Mouse (Mus musculus) heart, embryonic 12.5 days (tissue): Measurements from ENCODE around the gene Eng. TPM values are rescaled to one million over a fixed set of nuclear protein-coding genes. Genes with fewer than 3 reads are reported as not detected.

Experiments used
- ATAC-seq: fragments of 200-750 bp; cut with Nextera tagmentation; 2 replicates; pipeline ENCODE4 v1.8.0; 2017; ENCODE audit warnings: moderate TSS enrichment, moderate library complexity; ENCODE audit not compliant: insufficient number of reproducible peaks, low FRiP score
- H3K27ac ChIP-seq: fragments of 300-500 bp; sonication (generic); 2 replicates; pipeline ENCODE4 v1.5.1; 2016; ENCODE audit warnings: mild to moderate bottlenecking, moderate library complexity; ENCODE audit not compliant: poor library complexity, severe bottlenecking
- H3K27me3 ChIP-seq: fragments of 300-500 bp; sonication (generic); replicated peaks from 2 replicates; pipeline ENCODE4 v1.6.1; 2016; ENCODE audit warnings: mild to moderate bottlenecking, moderate library complexity
- H3K36me3 ChIP-seq: fragments of 300-500 bp; sonication (generic); 2 replicates; pipeline ENCODE4 v1.6.1; 2016; ENCODE audit warnings: mild to moderate bottlenecking, moderate library complexity
- H3K4me1 ChIP-seq: fragments of 300-500 bp; sonication (generic); replicated peaks from 2 replicates; pipeline ENCODE4 v1.6.1; 2016; ENCODE audit warnings: mild to moderate bottlenecking
- H3K4me2 ChIP-seq: fragments of 300-500 bp; sonication (generic); 2 replicates; pipeline ENCODE4 v1.6.1; 2016; ENCODE audit warnings: mild to moderate bottlenecking, moderate library complexity
- H3K4me3 ChIP-seq: fragments of 300-500 bp; sonication (generic); 2 replicates; pipeline ENCODE4 v1.5.1; 2016; ENCODE audit warnings: mild to moderate bottlenecking
- H3K9ac ChIP-seq: fragments of 300-500 bp; sonication (generic); 2 replicates; pipeline ENCODE4 v1.6.1; 2016; ENCODE audit warnings: mild to moderate bottlenecking, moderate library complexity
- H3K9me3 ChIP-seq: fragments of 300-500 bp; sonication (generic); replicated peaks from 2 replicates; pipeline ENCODE4 v1.6.1; 2016; ENCODE audit warnings: mild to moderate bottlenecking, moderate library complexity
- WGBS: fragments of 180-500 bp; shearing (Covaris S2); methylation state at CpG from one replicate; pipeline ENCODE4 v1.1.7; 2016; 5-methylcytosine and 5-hydroxymethylcytosine counted together
- polyA plus RNA-seq: library from polyadenylated mRNA; unstranded; fragments of >200 nt; fragmentation: Nextera tagmentation; extraction: Ambion mirVana; gene quantifications from 2 replicates; pipeline ENCODE4 v1.2.1, GENCODE M21; 2016

Eng gene
- polyA plus RNA-seq, 1 experiment from 2014 or later = 159 TPM

GRCm38 (mm10) chr2:32607262-32607947, 39.0 kb upstream of the Eng start:
- H3K4me3 ChIP-seq = peak overlapping the region; percentile 80
- ATAC-seq = peak; percentile 49
- H3K4me1 ChIP-seq = peaks cover 47% of the 10 kb centered on the region
- peak overlapping the region; percentile 91 for H3K9ac ChIP-seq
- H3K4me2 ChIP-seq = peak overlapping the region; percentile 87
- peak overlapping the region; percentile 90 for H3K27ac ChIP-seq
- H3K9me3 ChIP-seq = no peaks in the 10 kb centered on the region
- H3K36me3 ChIP-seq = peaks cover 5% of the 10 kb centered on the region
- H3K27me3 ChIP-seq = no peaks in the 10 kb centered on the region
- 4% methylated on average over 34 of the region's 34 CpGs for WGBS

GRCm38 (mm10) chr2:32608141-32608777, 38.1 kb upstream of the Eng start:
- Histone ChIP-seq H3K4me2 (peak overlapping the region; percentile 87), H3K4me1 (peaks cover 44% of the 10 kb centered on the region), H3K9me3 (no peaks in the 10 kb centered on the region), H3K36me3 (peaks cover 13% of the 10 kb centered on the region), H3K9ac (peak overlapping the region; percentile 66), H3K27ac (peak overlapping the region; percentile 90), H3K4me3 (peak overlapping the region; percentile 80), H3K27me3 (no peaks in the 10 kb centered on the region)
- WGBS = 4% methylated on average over 25 of the region's 25 CpGs
- ATAC-seq = peak; percentile 71

DNA sequence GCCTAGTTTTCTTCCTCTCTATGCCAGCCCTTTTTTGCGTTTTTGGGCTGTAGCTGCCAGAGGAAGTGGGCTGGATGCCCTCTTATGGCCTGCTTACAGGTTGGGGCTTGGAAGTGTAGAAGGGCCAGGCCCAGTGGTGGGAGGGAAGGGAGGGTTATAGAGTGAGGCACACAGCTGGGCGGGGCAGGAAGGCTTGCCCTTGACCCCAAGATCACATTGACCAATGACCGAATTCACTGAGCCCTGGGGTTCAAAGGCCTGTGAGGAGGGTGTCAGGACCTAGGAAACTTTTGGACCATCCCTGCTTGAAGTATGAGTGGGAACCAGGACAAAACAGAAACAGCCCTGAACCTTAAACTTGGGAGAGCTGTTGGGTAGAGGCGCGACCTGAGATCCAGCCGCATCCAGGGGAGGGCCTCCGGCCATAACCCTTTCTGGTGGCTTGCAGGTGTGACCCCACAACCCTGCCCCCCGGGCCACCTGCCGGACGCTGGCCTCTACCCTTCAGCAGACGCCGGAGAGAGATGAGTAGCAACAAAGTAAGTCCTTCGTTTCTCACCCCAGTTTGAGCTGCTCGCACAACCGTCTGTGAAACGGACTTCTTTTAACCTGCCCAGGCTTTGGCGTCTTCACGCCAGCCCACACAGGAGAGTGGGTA, 37.5 kb upstream of the Eng start:
- H3K36me3 ChIP-seq = peaks cover 17% of the 10 kb centered on the region
- peak overlapping the region; percentile 80 for H3K4me3 ChIP-seq
- H3K4me1 ChIP-seq = peaks cover 44% of the 10 kb centered on the region
- peak overlapping the region; percentile 87 for H3K4me2 ChIP-seq
- no peaks in the 10 kb centered on the region for H3K9me3 ChIP-seq
- H3K9ac ChIP-seq = peak overlapping the region; percentile 66
- H3K27ac ChIP-seq = peak overlapping the region; percentile 90
- peak; percentile 54 for ATAC-seq
- WGBS = 35% methylated on average over 18 of the region's 18 CpGs
- H3K27me3 ChIP-seq = no peaks in the 10 kb centered on the region

DNA sequence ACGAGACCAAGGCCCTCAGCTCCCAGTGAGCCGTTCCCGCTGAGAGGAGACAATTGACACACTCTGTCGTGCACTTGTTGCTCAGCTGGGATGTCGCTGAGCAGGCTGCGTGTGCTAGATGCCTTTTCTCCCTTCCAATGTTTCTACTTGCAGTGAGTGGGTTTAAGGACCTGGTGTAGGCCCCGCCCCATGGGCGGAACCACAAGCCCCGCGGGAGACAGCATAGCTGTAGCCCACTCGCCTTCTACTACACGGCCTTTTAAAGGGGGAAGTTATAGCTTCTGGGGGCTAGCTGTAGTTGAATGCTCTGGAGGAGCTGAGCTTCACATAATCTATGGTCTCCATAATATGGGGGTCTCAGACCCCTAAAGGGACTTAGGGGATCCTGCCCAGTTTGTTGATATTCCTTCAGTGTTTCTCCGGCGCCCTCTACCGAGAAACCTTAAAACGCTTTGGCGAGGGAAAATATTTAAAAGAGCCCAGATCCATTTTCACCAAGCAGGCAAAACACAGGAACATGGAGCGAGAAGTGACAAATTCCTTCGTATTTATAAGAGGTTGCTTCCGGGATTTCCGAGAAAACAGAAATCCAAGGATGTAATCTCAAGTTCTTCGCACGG, 35.7 kb upstream of the Eng start:
- Histone ChIP-seq H3K4me3 (peak overlapping the region; percentile 51), H3K4me1 (peaks cover 44% of the 10 kb centered on the region), H3K27me3 (no peaks in the 10 kb centered on the region), H3K9ac (peak overlapping the region; percentile 70), H3K27ac (peak overlapping the region; percentile 77), H3K36me3 (peaks cover 32% of the 10 kb centered on the region), H3K9me3 (no peaks in the 10 kb centered on the region), H3K4me2 (peak overlapping the region; percentile 87)
- no peak for ATAC-seq
- 12% methylated on average over 23 of the region's 23 CpGs for WGBS

- H3K4me1 ChIP-seq = peaks cover 44% of the 10 kb centered on the region
- H3K36me3 ChIP-seq = peaks cover 43% of the 10 kb centered on the region
Observed at GRCm38 (mm10) chr2:32612274-32612673, 34.1 kb upstream of the Eng start.

DNA sequence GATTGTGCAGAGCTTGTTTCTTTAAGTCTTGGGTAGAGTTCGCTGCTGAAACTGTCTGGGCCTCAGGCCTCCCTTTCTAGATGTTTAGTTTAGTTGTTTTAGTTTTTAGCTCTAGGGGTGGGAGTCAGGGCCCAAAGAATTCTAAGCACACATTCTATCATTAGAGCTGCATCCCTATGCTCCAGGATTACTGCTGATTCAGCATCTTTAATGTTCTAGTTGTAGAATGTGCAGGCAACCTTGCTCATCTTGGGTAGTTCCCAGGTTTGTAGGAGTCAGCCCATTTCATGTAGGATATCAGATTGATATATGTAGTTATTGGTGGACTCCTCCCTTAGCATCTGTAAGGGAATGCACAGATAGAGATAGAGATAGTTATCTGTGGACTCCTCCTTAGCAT, 29.3 kb upstream of the Eng start:
- ATAC-seq = no peak
- H3K36me3 ChIP-seq = peaks cover 62% of the 10 kb centered on the region
- WGBS = 95% methylated on average over 1 of the region's 1 CpGs

More at GRCm38 (mm10) chr2:32612274-32612673, 34.1 kb upstream of the Eng start:
- Histone ChIP-seq H3K9me3 (no peaks in the 10 kb centered on the region), H3K9ac (no peak overlapping the region), H3K27ac (no peak overlapping the region), H3K27me3 (no peaks in the 10 kb centered on the region), H3K4me3 (no peak overlapping the region), H3K4me2 (no peak overlapping the region)
- WGBS = 62% methylated on average over 26 of the region's 26 CpGs
- no peak for ATAC-seq

DNA sequence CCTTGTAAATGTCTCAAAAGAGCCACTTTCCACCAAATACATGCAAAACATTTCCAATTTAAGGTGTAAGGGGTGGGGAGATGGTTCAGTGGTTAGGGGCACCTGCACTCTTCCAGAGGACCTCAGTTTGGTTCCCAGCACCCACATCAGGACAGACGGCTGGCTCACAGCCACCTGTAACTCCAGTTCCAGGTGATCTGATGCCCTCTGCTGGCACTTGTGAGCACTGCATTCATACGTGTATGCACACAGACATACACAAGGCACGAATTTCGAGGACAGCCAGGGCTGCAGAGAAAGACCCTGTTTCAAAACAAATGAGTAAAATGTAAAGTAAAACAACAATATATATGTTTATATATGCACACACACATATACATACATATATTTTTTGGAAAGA, 28.8 kb upstream of the Eng start:
- Histone ChIP-seq H3K27ac (no peak overlapping the region), H3K9me3 (peaks cover 3% of the 10 kb centered on the region; the same call in 1 of the 2 replicates), H3K27me3 (no peaks in the 10 kb centered on the region), H3K36me3 (peaks cover 57% of the 10 kb centered on the region), H3K4me2 (no peak overlapping the region), H3K4me1 (peaks cover 44% of the 10 kb centered on the region), H3K9ac (no peak overlapping the region), H3K4me3 (no peak overlapping the region)
- ATAC-seq = no peak
- WGBS = 93% methylated on average over 4 of the region's 4 CpGs

More for the DNA sequence above, 29.3 kb upstream of the Eng start:
- no peak overlapping the region for H3K9ac ChIP-seq
- peaks cover 3% of the 10 kb centered on the region; the same call in 1 of the 2 replicates for H3K9me3 ChIP-seq
- peaks cover 39% of the 10 kb centered on the region for H3K4me1 ChIP-seq
- H3K4me3 ChIP-seq = no peak overlapping the region
- no peaks in the 10 kb centered on the region for H3K27me3 ChIP-seq
- no peak overlapping the region for H3K27ac ChIP-seq
- no peak overlapping the region for H3K4me2 ChIP-seq

DNA sequence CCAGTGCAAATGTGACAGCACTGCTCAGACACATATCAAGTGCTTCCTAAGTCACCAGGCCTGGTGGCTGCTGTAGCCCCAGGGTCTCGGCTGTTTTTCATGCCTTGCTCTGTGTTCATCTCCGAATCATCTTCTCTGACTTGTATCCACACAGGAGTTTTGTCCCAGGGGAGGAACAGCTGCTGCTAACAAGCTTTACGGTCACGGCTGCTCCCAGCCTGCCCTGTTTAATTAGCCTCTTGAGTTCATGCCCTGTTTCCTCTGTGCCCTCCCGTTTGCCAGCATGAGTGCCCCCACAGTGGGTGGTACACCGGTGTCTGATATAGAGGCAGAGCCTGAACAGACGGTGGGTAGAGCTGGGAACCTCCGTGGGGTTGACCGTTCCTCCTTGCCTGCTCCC, 28.3 kb upstream of the Eng start:
- peaks cover 46% of the 10 kb centered on the region for H3K4me1 ChIP-seq

DNA sequence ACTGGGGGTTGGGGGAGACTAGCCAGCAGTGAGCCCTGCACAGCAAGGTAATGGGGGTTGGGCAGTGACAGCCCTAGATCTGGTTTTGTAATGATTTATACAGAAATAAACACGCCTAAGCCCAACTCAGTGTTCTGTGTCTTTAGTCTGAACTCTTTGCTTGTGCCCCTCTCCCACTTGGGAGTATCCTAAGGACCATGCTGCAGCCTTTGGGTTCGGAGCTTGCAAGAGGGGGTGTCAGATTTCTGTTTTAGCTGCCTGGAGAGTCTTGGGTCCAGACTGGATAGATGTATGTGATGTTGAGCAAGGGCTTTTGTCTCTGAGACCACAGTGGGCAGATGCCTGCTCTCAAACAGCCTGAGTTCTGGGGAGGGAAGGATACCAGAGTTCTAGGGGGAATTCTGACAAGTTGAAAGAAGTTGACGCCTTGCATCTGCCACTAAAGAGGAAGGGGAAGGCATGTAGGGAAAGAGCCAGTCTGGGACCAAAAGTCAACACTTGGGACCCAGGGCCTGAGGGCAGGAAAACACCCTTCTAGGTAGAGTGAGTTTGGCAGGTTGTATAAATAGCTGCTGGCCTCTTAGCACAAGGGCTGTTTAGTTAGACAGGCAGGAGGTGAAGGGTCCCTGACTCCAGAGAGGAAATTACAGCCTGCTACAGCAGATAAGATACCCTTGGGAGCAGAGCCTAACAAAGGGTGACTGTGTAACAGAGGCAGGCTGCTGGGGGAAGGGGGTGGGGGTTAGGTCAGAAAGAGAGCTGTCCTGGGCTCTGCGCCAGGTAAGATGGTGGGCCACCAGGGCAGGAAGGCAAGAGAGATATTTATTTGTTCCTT, 25.5 kb upstream of the Eng start:
- 4% methylated on average over 4 of the region's 4 CpGs for WGBS
- peak overlapping the region; percentile 56 for H3K4me2 ChIP-seq
- ATAC-seq = peak; percentile 84
- H3K4me3 ChIP-seq = peak overlapping the region; percentile 17; the same call in 1 of the 2 replicates
- peak overlapping the region; percentile 68 for H3K9ac ChIP-seq
- H3K9me3 ChIP-seq = peaks cover 3% of the 10 kb centered on the region; the same call in 1 of the 2 replicates
- H3K4me1 ChIP-seq = peaks cover 69% of the 10 kb centered on the region
- H3K27me3 ChIP-seq = no peaks in the 10 kb centered on the region
- H3K36me3 ChIP-seq = peaks cover 31% of the 10 kb centered on the region
- H3K27ac ChIP-seq = peak overlapping the region; percentile 99

More for the DNA sequence above, 28.3 kb upstream of the Eng start:
- H3K9me3 ChIP-seq = peaks cover 3% of the 10 kb centered on the region; the same call in 1 of the 2 replicates
- H3K9ac ChIP-seq = no peak overlapping the region; the same call in 1 of the 2 replicates
- no peak overlapping the region for H3K27ac ChIP-seq
- peaks cover 53% of the 10 kb centered on the region for H3K36me3 ChIP-seq
- no peak overlapping the region for H3K4me2 ChIP-seq
- no peaks in the 10 kb centered on the region for H3K27me3 ChIP-seq
- 86% methylated on average over 9 of the region's 9 CpGs for WGBS
- ATAC-seq = no peak
- no peak overlapping the region for H3K4me3 ChIP-seq

DNA sequence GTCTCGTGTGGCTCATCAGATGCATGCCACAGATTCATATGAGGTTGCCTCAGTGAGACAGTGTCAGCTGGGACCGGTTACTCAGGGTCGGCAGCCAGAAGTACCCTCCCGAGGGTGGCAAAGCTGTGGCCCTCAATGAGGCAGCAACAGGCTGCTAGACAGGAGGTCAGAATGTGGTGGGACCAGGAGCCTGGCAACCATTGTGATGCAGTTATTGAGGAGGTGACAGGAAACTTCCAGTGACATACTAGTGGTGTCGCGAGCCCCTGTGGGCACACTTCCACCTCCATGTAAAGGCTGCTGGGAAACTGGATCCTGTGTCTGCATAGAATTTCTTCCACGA, 24.9 kb upstream of the Eng start, which contains the start of gene Ak1:
Gene Ak1, plus strand, starts transcription at position 242 of the 343 bp plus-strand sequence.
- Histone ChIP-seq H3K9me3 (peaks cover 3% of the 10 kb centered on the region; the same call in 1 of the 2 replicates), H3K36me3 (peaks cover 27% of the 10 kb centered on the region), H3K9ac (peak within 1 kb of the TSS; percentile 68), H3K27me3 (no peaks in the 10 kb centered on the region), H3K4me2 (peak within 1 kb of the TSS; percentile 56), H3K4me1 (peaks cover 75% of the 10 kb centered on the region), H3K4me3 (peak within 1 kb of the TSS; percentile 17), H3K27ac (peak within 1 kb of the TSS; percentile 99)
- ATAC-seq = no peak; the same call in 1 of the 2 replicates
- WGBS = 4% methylated on average over 7 of the region's 7 CpGs
